Mouse (Mus musculus): ENCODE measurements around the gene Gm18336.
"Not testable (repeated sequence)": the region's sequence is repeated elsewhere in the genome, so short reads cannot be mapped to it uniquely, and the experiment has no call there.

The Gm18336 gene

DNA sequence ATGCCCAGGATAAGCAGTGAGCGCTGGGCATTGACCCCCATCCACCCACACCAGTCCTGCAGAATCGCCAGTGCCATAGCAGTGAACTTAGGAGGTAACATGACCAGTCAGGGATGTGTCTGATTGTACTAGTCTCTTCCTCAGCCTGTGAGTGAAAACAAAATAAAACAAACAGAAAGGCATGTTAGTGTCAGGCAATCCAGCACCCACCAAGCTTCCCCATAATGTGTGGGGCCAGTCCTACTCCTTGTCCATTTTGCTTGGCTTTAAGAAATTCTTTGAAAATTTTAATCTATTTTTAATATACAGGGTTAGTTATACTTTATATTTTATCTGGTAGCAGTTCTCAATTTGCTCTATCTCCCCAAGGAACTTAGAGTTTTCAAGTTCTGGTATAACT lies at the start of gene Gm18336:
TSS of gene Gm18336 (minus strand) at position 101 of the 400 bp plus-strand sequence.
- DNase-seq (ENCODE audit: low read depth, low spot score) = not testable (repeated sequence)

GRCm38 (mm10) chrX:73441428-73441827 lies 42.9 kb upstream of the Gm18336 start:
- DNase-seq (ENCODE audit: low read depth, low spot score) = no peak

- no peak for DNase-seq (ENCODE audit: low read depth, low spot score)
Measured at GRCm38 (mm10) chrX:73435252-73435651, 36.7 kb upstream of the Gm18336 start, which contains the start of gene Trex2. Gene Trex2 (minus strand): TSS chrX:73435344.

GRCm38 (mm10) chrX:73432850-73433249 lies 34.3 kb upstream of the Gm18336 start:
- no peak for DNase-seq (ENCODE audit: low read depth, low spot score)

DNA sequence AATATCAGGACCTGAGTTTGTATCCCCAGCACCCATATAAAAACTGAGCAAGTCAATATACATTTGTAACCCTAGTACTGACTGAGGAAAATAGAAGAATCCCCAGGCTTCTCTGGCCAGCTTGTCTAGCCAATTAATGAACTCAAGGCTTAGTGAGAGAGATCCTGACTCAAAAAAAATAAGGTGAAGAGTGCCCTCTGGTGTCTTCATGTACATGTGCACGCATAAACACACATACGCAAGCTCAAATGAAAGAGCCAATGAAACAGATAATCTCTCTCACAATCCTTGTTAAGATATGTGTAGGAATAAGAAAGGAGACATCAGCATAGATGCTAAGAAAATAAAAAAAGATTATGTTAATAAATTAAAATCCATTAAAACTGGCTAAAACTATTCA lies 31.5 kb upstream of the Gm18336 start:
- DNase-seq (ENCODE audit: low read depth, low spot score) = no peak

- no peak for DNase-seq (ENCODE audit: low read depth, low spot score)
Measured at GRCm38 (mm10) chrX:73412767-73413166, 14.2 kb upstream of the Gm18336 start.

GRCm38 (mm10) chrX:73410880-73411517 lies 12.5 kb upstream of the Gm18336 start, which contains the start of gene Zfp92:
Gene Zfp92 (plus strand): TSS chrX:73411096.
- DNase-seq (ENCODE audit: low read depth, low spot score) = no peak

GRCm38 (mm10) chrX:73401616-73402015 lies 3.1 kb upstream of the Gm18336 start:
- no peak for DNase-seq (ENCODE audit: low read depth, low spot score)

GRCm38 (mm10) chrX:73400951-73401350 lies 2.4 kb upstream of the Gm18336 start:
- DNase-seq (ENCODE audit: low read depth, low spot score) = no peak

DNA sequence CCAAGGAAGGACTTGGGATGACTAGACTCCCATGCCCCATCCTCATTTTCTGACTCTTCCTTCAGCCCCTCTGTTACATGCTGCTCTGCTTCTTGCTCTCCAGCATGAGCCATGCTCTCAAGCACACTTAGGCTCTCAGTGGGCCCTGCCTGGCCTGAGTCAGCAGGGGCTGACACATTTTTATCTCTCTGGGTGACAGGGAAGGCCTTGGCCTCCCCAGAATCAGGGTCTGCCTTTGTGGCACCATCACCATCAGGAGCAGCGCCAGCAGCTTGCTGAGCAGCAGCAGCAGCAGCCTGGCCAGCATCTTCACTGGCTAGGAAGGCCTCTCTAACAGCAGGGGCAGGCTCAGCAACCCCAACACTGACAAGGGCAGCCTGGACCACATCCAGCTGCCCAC lies 2.1 kb downstream of the Gm18336 start:
- DNase-seq (ENCODE audit: low read depth, low spot score) = no peak

DNA sequence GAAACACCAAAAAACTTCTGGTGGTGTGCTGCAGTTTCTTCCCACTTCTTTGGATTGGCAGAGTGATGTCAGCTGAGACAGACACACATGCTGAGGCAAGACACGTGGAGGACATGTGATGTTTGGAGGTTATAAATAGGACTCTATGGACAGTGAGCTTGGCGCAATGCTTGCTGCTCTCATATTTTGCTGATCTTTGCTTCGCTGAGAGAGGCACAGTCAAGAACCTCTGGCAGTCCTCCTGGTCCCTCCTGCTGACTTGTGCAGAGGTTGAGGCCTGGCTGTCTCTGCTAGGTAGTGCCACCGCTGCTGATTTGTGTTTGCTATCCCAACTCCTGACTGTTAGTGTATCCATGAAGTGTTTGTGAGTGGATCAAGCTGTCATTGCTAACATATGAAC lies 7.1 kb downstream of the Gm18336 start:
- no peak for DNase-seq (ENCODE audit: low read depth, low spot score)

DNA sequence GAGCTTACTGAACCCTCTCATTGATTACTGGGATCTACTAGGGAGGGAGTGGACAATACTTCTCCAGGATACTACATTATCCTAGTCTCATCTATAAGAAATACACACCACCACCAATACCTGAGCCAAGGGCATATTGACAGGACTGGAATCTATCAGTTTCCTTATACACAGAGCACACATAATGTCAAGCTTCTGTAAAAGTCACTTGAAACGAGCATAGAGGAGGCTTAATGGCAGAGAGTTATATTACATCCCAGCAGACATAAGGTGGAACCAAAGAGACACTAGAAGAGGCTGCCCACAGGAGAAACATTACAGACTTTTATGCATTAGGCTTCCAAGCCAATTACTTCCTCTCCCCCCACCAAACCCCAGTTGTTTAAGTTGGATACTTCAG lies 13.6 kb downstream of the Gm18336 start:
- no peak for DNase-seq (ENCODE audit: low read depth, low spot score)

DNA sequence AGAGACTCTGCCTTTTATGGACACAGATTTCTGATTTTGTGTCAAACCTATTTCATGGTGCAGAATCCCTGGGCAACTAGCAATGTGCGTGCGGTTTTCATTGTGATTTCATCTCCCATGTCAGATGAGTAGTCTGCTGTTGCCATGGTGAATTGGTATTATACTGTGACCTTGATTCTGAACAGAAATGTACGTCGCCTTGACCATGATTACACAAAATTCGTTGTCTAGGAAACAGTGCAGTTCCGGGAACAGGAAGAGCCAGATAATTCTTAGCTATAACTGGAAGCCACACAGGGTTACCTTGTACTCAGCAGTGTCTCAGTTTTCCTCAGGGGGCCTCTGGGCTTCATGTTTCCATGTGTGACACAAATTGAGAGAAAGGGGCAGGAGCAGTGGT lies 14.1 kb downstream of the Gm18336 start:
- DNase-seq (ENCODE audit: low read depth, low spot score) = no peak

GRCm38 (mm10) chrX:73363291-73363690 lies 35.2 kb downstream of the Gm18336 start:
- DNase-seq (ENCODE audit: low read depth, low spot score) = no peak

- no peak for DNase-seq (ENCODE audit: low read depth, low spot score)
Measured at GRCm38 (mm10) chrX:73356719-73357118, 41.8 kb downstream of the Gm18336 start.

DNA sequence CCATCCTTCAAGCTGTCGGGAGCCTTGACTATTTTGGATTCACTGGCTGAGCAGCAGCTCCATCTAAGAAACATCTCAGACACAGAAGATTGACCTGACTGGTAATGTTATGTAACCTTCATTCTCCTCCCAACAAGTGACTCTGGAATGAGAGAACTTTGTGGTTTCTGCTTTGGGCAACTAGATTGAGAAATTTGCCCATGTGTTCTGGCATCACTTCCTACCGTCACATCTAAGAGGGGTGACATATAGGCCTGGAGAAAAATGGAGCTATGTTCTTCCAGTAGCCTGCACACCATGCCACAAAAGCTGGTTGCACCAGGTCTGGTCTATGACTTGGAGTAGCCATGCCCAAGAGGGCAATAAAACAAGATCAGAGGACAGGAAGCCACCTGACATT lies 42.4 kb downstream of the Gm18336 start:
- no peak for DNase-seq (ENCODE audit: low read depth, low spot score)
